Mouse (Mus musculus) megakaryocyte, embryonic 14.5 days (primary cell): Measurements from ENCODE around the gene Fam189a1.

Source experiments
- FLI1 ChIP-seq: IDR thresholded peaks from 2 replicates; pipeline ENCODE4 v1.6.1; 2012; ENCODE audit warnings: low read length, inconsistent platforms, mixed read lengths
- GATA1 ChIP-seq: IDR thresholded peaks from 3 replicates; pipeline ENCODE4 v1.6.1; 2012; ENCODE audit warnings: mixed read lengths, low read length, inconsistent platforms, borderline replicate concordance

DNA sequence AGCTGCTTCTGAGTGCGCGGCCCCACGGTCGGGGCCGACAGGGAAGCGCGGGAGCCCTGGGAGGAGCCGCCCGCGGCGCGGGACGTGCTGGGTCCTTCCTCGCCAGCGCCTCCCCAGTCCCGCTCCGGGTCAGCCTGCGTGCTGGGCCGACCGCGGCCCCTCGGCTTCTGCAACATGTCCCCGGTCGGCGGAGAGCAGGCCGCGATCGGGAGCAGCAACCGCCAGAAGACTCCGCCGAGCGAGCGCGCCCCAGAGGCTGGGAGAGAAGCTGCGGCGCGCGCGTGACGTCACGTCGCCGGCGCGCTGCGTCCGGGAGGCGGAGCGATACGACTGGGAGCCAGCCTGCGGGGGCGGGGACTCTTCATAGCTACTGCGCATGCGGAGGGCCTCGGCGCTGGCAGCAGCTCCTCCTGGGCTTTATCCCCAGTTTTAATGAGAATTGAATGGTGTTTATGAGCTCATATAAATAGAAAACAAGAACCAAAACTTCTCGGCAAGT, 283.6 kb downstream of the Fam189a1 start, which contains the start of gene Nsmce3:
- no peak for TF ChIP-seq GATA1
- TF ChIP-seq FLI1: no peak
